Mouse (Mus musculus) adrenal gland, postnatal 10 days (tissue): ENCODE results near the gene Sipa1l3. TPM values are rescaled to one million over a fixed set of nuclear protein-coding genes. Genes with fewer than 3 reads are reported as not detected.

ENCODE experiments used
- DNase-seq: peaks from one replicate; pipeline ENCODE4 v3.0.0; 2021; ENCODE audit warnings: mixed read lengths
- long read RNA-seq, 2 experiments: library from polyadenylated mRNA; stranded (forward); transcript quantifications; one replicate each; pipeline ENCODE4 v2.0.0; 2021
- total RNA-seq, 2 experiments: library from RNA; stranded (reverse); gene quantifications; 2 replicates each; pipeline ENCODE4 v1.2.3; 2021

Sipa1l3 gene
- total RNA-seq = 10 to 100 TPM; 26.9 to 47.2 TPM
- long read RNA-seq, experiment 1, partial matches to known transcripts = 0 of 2 reads
- long read RNA-seq, experiment 1, other reads (novel, unspliced or antisense) = 2 of 2 reads
- long read RNA-seq, experiment 2, partial matches to known transcripts = 4 of 10 reads
- long read RNA-seq, experiment 2, other reads (novel, unspliced or antisense) = 6 of 10 reads

DNA sequence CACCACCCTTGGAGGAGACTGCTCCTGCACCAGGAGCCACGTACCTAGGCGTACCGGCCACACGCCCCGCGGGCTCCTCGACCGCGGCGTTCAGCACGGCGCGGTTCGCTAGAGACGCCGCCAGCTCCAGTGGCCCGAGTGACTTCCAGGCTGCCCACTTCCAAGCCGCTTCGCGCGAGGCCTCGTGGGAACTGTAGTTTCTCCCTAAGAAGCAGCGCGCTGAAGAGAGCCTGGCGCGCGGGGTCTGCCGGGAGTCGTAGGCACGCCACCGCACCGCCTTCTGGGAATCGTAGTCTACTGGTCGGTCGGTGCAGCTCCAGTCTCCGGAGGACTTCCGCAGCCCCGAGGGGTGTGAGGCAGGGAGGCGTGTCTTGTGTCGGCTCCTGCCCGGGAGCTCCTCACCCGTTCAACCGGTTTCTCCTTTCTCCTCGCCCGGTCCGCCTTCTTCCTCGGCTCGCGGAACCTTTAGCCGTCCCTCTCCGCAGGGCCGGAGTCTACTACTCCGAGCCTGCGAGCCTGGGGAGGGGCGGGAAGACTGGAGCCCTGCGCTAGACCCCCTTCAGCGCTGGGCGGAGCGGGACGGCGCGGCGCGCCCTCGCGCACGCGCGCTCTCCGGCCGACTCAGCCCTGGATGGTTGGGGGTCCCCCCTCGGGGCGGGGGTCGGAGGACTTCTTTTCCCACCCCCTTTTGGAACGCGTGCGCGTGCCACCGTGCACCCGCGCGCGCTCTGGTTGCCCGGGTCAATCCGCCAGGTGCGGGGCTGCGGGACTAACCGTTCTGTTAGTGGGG is at the start of gene Sipa1l3:
TSS of gene Sipa1l3 (minus strand) at position 221 of the 790 bp plus-strand sequence.
- peak; percentile 98 for DNase-seq

GRCm38 (mm10) chr7:29563006-29563405 is 44.6 kb upstream of the Sipa1l3 start:
- peak; percentile 14 for DNase-seq

- DNase-seq = no peak
These were observed 42.6 kb upstream of the Sipa1l3 start for GRCm38 (mm10) chr7:29561046-29561445.

DNA sequence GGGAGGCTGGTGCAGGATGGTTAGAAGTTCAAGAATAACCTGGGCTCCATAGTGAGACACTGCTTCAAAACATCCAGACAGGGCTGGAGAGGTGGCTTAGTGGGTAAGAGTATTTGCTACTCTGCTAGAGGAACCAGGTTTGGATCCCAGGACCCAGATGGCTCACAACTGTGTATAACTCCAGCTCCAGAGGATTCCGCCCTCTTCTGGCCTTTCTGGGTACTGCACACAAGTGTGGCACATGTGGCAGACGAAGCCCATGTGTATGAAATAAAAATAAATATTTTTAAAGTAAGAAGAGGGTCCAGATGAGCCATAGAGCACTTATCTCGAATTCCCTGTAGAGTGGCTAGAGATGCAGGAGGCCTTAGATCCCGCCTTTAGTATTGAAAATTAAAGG is 40.8 kb upstream of the Sipa1l3 start:
- peak; percentile 6 for DNase-seq

DNA sequence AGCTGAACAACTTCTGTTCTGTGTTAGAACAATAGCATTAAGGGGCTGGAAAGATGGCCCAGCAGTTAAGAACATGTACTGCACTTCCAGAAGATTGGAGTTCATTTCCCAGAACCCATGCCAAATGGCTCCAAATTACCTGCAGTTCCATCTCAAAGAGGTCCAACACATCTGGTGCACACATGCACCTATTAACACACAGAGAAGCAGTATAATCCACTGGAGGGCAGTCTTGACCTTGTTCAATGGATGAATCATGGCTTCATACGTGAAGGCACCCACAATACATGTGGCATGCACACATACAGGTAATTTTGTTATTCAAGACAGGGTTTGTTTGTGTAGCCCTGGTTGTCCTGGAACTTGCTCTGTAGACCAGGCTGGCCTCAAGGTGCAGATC is 40.3 kb upstream of the Sipa1l3 start:
- DNase-seq = no peak

- no peak for DNase-seq
These were observed 37.8 kb upstream of the Sipa1l3 start for GRCm38 (mm10) chr7:29556283-29556682.

DNA sequence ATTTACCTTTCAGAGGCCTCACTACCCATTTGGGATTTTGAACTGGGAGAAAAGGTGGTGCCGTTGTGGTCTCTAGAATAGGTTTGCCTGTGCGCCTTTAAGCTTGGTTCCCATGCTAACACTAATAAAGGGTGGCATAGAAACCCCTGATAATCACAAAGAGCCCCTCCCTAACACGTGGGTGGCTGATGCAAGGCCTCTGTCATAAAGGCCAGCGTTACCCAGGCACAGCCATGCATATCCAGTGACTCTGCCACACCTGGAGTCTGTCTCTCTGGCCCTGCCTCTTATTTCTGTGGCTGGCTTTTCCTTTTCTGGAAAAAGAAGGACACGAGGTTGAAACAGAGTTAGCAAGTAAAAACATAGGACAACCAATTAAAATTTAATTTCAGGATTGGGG is 37.1 kb upstream of the Sipa1l3 start:
- DNase-seq = no peak

DNA sequence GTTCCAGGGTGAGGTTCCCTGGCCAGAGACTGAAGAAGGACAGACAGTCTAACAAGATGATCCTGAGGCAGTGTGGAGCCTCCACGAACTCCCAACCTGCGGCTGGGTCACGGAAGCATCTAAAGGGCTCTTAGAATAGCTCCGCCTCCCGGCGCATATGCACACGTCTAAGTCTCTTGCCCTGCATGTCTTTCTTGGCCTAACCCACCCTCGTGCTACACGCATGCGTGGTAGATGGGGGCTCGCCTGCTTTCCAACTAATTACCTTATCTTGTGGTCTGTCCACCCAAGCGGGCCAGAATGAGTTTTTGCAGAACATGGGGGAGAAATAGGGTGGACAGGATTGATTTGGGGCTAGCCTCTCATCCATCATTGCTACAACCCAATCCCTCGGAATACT is 36.6 kb upstream of the Sipa1l3 start:
- DNase-seq = no peak

GRCm38 (mm10) chr7:29550691-29551090 is 32.2 kb upstream of the Sipa1l3 start:
- DNase-seq = no peak

- no peak for DNase-seq
These were observed 23.2 kb upstream of the Sipa1l3 start for GRCm38 (mm10) chr7:29541608-29542007.

GRCm38 (mm10) chr7:29541186-29541585 is 22.7 kb upstream of the Sipa1l3 start:
- DNase-seq = no peak

DNA sequence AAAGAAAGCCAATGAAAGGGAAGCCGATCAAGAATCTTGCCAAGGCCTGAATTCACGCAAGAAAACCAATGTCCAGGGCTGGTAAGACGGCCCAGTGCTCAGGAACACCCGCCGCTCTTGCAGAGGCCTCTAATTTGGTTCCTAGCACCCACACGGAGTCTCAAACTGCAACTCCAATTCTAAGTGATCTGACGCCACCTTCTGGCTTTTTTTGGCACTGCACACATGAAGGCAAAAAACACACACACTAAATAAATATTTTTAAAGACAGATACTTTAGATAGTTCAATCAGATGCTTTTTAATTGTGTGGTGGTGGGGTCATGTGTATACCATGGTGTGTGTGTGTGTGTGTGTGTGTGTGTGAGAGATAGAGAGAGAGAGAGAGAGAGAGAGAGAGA is 22.2 kb upstream of the Sipa1l3 start:
- no peak for DNase-seq

DNA sequence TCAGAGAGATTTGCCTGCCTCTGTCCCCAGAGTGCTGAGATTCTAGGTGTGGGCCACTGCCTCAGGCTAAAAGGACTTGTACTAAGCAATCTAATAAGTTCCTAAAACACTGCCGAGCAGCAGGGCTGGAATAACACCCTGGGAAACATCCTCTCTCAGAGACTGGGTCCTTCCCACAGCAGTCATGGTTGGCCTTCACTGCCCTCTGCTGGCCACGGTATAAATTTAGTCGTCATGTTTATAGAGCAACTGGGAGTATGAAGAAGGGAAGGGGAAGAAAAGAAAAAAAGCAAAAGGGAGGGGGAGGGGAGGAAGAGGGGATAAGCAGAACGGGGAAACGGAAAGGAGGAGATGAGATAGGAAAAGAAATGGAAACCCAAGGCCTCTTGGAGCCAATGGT is 5.3 kb upstream of the Sipa1l3 start:
- DNase-seq = peak; percentile 82

GRCm38 (mm10) chr7:29521841-29522575 is 3.6 kb upstream of the Sipa1l3 start:
- DNase-seq = peak; percentile 91

- DNase-seq = no peak
These were observed 2.9 kb upstream of the Sipa1l3 start for GRCm38 (mm10) chr7:29521365-29521764.

DNA sequence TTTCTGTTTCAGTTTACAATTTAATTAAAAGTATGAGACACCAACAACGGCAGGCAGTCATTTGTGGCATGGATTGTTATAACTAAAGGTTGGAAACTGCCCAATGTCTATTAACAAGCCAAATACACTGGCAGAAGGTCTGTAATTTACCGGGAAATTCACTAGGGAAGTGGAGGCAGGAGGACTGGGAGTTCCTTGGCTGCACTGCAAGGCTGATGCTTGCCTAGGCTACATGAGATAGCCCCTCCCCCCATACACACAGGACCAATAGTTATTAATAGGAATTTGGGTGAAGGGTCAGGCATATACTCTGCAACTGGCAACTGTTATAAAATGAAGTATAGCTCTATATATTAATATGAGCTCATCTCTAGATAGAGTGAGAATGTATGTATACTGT is 2.4 kb upstream of the Sipa1l3 start:
- no peak for DNase-seq

- no peak for DNase-seq
These were observed 740 bp upstream of the Sipa1l3 start for GRCm38 (mm10) chr7:29519211-29519550.

DNA sequence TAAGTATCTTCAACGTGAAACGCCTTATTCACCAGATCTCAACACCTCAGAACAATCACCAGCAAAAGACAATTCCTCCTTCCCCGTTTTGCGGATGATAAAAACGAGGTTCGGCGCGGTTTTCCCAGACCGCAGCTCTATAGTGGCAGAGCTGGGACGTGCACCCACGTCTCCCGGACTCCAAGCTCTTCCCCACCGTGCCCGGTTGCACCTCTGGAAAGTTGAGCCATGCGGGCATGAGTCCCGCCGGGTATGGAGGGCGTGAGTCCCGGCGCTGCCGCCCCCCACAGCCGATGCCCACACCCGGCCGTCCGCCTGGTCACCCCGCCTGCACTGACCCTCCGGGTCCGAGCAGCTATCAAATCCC is 404 bp downstream of the Sipa1l3 start:
- DNase-seq = no peak

DNA sequence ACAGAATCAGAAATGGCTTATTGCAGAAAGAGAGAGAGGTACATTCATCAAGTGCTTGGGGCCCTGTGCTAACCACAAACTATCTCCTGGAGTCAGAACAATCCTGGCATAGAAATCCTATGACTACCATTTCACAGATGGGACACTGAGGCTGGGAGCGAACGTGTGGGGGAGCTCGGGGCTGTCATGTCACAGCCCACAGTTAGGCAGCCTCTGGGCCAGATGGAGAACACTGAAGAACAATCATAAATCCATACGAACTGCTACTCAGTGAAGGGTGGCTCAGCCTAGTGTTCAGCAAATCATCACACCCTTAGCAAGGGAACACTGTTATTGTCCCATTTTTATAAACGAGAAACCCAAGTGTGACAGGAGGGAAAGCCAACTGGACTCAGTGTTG is 1.3 kb downstream of the Sipa1l3 start:
- no peak for DNase-seq

- DNase-seq = no peak
These were observed 2.8 kb downstream of the Sipa1l3 start for GRCm38 (mm10) chr7:29515652-29516051.

GRCm38 (mm10) chr7:29512729-29513128 is 5.7 kb downstream of the Sipa1l3 start:
- no peak for DNase-seq

- no peak for DNase-seq
These were observed 6.7 kb downstream of the Sipa1l3 start for GRCm38 (mm10) chr7:29511598-29512275.

- DNase-seq = no peak
These were observed 9.9 kb downstream of the Sipa1l3 start for GRCm38 (mm10) chr7:29508522-29508921.
